Mouse (Mus musculus) frontal cortex, postnatal 10 days (tissue): ENCODE results near the gene Neurog3.

Source experiments
- DNase-seq, 2 experiments: peaks; one replicate each; pipeline ENCODE4 v3.0.0; 2022; ENCODE audit warnings: low spot score in 2 of 2, mixed read lengths in 1 of 2

Gene Neurog3

DNA sequence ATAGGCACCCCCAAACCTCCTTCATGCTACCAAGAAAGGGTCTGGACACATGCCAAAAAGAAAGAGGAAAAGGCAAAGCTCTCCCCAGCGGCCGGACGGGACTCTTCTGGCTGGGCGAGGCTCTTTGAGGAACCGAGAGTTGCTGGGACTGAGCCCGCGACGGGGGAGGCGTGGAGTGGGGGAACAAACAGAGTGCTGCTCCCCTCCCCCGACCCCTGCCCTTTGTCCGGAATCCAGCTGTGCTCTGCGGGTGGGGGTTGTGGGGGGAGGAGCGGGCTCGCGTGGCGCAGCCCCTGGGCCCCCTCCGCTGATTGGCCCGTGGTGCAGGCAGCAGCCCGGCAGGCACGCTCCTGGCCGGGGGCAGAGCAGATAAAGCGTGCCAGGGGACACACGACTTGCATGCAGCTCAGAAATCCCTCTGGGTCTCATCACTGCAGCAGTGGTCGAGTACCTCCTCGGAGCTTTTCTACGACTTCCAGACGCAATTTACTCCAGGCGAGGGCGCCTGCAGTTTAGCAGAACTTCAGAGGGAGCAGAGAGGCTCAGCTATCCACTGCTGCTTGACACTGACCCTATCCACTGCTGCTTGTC, at the start of gene Neurog3:
Gene Neurog3 (plus strand): TSS at position 400 of the 591 bp plus-strand sequence.
- DNase-seq = no peak

DNA sequence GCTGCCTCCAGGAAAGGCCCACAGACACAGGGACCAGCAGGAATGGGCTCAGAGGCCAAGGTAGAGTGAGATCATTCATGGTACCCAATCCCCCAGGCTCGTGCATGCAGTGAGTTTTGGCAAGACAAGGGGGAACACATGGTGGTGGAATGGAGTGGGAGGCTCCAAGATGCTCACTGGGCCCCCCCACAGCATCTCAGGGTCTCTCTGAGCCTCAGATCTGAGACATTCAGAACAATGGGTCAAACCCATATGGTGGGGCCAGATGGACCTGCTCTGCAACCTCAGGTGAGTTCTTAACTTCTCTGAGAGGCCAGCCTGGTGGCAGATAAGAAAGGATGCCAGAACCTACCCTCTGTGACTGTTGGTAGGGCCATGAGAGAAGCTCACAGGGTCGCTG, 46.8 kb upstream of the Neurog3 start:
- no peak for DNase-seq

DNA sequence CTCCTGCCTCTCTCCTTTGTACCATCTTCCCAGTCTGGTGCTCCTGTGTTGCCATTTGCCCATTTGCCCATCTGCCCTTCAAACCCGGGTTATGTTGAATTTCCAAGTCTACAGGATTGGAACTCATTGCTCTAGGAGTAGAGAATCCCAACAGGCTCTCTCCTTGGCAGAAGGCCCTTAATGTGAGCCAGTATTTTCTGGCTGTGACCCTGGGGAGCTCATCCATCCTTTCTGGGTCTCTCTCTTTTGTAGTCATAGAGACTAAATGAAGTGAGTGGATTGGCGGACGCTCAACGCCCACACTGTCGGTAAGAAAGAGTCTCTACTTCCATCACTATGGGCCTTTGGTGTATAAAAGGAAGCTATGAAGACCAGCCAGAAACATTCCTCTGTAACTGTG, 46.1 kb upstream of the Neurog3 start:
- DNase-seq = no peak

DNA sequence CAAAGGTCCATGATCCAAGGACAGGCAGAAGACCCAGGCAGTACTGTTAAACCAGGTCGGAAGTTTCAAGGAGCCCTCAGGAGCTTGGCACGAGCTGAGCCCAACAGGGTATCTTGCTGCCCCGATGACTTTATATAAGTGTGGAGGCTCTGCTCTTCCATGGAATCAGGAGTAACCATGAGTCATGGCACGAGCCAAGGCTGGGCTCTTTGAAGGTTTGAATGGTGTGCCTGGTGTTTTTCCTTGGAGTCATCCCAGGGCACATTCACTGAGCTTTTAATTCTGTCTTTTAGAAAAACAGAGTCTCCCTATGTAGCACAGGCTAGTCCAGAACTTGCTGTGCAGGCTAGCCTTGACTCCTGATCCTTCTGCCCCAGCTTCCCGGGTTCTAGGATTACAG, 44.5 kb upstream of the Neurog3 start:
- DNase-seq = no peak

DNA sequence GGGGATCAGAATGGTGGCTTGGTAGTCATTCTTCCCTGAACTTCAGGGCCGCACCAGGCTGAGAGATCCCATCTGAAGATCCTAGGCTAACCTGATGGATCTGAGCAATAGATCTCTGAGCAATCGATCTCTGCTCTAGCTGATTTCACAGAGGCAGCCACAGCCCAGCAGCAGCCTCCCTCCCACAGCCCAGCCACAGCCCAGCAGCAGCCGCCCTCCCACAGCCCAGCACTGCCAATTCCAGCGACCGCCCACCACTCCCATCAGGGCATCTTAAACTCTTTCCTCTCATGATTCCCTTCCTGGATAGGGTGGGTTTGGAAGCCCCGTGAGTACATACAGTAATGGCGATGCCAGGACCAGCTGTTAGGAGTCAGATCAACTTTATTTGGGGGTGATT, 43.8 kb upstream of the Neurog3 start:
- DNase-seq = no peak

DNA sequence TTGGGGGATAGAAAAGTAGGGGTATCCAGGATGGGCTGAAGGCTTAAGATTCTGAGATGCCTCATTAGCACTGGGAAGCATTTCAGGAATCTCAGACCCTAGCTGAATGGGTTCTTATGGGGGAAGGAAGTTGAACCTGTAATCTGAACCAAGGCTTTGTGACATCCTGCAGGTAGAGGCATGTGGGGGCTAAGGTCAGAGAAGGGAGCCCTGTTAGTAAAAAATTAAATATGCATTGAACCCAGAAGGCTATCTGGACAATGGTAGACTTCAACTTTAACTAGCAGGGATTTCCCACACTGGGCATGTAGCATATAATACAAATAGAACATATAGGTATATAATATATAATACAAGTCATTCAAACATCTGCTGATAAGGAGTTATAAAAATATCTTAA, 43.4 kb upstream of the Neurog3 start:
- no peak for DNase-seq

DNA sequence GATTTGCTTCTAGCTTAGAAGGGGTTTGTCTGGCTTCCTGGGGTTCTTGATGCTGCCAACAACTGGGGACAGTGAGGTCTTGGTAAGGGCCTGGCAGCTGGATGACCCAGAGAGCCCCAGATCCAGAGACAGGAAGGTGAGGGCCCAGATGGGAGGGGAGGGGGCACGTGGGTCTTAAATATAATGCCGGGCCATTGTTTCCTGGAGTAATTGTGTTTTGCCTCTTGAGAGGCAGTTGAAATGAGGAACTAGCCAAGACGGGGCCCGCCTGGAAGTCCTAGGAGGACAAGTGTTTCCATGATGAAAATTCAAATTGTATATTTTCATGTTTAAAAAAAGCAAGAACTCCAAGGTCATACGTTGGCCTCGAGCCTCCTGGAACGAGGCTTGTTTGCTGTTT, 39.0 kb upstream of the Neurog3 start:
- DNase-seq = no peak

DNA sequence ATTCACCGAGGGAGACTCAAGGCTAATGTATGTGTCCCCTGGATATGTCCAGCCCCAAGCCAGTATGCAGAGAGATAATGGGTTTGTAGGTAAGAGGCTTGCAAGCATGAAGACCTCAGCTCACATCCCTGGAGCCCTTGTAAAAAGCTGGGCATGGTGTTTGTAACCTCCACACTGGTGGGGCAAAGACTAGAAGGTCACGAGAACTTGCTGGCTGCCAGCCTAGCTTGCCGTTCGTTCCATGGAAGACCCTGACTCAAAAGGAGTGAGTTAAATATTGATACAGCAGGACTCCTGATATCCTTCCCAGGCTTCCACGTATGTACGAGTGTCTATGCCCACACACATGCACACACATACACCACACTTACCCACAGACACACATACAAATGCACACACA, 38.5 kb upstream of the Neurog3 start:
- DNase-seq = no peak

DNA sequence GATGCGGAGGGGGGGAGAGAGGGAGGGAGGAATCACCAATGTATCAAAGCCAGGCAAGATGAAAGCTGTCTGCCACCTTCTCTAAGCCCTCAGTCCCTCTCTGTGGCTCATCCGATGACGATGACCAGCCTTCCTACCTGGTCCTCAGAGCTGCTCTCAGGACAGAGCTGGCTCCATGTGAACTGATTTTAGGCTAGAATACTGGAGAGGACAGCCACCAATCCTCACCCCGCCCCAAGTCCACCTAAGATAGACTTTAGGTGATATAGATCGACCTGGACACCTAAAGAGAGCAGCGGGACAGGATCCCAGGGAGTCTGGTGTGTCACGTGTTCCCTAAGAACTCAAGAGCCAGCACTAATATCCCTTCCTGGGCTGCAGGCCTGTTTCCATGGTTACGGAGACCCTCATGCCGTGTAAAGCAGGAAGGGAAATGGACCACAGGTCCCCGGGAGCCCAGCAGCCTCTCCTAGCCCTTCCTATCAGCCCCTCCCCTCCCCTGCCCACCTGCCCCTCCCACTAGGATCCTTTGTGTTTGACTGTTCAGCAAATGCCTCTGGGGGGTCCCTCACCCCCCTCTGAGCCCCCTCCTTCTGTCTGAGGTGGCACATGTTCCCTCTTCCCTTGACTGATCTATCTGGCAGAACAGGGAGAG, 33.0 kb upstream of the Neurog3 start:
- DNase-seq = no peak

DNA sequence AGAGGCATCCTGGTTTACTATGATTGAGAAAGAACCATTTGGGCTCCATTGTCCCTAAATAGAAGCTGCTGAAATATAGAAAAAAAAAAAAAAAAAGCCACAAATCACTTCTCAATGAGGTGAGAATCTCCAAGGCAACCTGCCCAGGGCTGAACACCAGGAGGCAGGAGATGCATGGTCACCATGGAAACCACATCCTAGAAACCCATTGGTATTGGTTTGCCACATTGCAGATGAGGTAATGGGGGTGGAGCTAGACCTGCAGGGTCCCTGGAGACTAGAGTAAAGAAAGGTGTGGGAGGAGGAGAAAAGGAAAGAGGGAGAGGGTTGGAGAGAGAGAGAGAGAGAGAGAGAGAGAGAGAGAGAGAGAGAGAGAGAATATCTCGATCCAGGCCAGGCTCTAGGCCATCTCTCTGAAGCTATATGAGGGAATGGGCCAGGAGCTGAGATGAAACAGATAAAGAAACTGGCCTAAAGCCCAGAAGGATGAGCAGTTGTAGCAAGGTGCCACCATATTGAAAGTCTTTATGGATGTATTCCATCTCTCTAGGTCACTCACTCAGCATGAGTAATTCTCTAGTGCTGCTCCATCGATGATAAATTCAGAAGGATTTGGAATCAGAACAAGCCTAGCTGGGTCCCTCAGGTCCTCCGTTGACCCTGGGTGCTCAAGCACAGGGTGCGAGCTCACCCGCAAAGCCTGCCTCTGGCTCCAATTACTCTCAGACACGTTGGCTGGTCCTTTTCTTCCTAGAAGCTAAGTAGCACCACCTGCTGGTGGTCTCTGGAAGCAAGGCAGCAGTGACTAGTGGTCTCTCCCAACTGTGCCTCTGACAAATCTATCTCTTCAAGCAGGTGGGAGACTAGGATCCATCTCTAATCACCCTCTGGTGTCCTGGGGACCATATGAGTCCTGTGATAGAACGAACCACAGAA, 31.1 kb upstream of the Neurog3 start:
- peak; percentile 82 to 91 for DNase-seq

DNA sequence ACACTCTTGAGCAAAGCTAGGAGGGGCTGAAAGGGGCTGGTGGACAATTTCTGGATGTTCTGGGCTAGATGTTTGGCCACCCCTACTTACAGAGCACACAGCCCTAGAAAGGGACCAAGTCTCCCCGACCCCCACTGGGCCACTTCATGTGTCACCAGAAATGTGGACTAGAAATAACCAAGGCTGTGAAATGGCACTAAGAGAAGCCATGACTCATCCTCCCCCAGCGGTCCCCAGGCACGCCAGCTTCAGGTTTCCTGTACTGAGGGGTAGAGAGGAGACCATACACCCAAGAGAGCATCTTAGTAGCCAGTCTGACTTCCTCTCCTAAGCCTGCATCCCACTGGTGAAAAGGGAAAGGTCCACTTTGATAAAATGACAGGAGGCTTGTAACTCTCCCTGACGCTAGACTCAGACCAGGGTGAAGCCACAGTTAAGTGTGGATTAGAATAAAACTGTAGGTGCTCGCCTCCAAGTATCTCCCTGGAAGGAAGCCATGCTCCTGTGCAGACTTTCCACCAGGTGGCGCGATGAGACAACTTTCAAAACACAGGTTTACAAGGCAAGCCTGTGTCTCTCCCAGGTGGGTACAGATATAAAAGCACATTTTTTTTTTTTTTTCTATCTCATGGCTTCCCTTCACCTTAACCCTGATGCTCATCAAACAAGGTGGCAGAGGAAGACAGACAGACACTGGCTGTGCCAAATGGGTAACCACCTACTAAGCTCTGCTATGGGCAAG, 27.9 kb upstream of the Neurog3 start:
- DNase-seq = peak in 1 of 2 experiments; percentile 65

DNA sequence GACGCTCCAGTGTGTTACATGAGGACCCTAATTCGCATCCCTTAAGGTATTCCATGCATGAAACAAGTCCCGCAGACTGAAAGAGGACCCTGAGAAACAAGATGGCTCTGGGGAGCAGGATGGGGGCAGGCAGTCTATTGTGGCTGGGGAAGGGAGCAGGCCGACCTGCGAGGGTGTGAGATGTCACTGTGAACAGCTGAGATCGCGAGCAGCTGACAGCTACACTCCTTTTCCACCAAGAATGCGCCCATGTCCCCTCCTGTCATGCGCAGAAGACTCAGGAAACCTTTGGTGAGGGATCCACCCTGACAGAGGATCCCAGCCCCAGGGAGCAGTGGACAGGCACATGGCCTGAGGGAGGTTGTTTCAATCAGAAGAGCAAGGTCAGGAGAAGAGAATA, 25.8 kb upstream of the Neurog3 start:
- no peak for DNase-seq

DNA sequence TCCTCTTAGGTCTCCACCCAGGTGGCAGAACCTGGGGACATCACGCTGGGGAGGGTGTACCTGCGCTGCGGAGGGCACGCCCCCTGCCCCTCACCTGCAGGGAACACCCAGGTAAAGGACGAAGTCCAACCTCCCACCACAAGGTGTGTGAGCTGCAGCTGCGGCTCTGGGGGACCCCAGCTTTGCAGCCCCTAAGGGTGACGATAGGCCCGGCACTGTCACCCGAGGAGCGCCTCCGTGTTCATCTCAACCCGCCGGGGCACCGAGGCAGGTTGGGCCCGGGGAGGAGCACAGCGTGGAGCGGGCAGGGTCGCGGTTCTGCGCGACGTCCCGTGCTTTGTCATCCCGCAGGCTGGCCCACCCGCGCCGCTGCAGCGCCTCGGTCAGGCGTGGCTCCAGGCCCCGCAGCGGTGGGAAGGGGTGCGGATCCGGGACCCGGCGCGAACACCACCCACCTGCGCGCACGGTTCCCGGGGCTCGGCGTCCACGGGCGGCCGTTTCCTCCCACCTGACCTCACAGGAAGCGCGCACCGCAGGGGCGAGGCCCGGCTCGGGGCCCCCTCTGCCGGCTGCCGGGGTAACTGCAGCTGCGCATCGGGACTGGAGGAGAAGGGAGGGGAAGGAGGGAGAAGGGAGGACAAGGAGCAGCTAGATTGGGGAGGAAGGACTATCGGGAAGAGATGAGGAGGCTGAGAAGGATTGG, 22.2 kb upstream of the Neurog3 start:
- peak; percentile 75 to 84 for DNase-seq

DNA sequence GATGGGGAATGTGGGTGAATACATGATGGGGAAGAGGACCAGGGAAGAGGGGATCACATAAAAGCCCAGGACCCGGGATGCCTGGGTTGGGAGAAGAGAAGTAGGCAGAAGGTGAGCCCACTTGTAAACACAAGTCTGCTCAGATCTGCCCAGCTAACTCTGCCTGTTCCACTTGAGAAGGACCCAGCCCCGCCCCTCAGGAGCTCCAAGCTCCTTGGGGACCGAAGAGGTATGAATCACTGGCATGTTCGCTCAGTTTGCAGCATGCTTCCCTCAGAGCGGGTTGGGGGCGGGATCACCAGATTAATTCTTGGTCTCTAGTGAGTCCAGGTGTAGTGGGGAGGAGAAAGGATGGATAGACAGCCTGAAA, 21.7 kb upstream of the Neurog3 start:
- DNase-seq = no peak

DNA sequence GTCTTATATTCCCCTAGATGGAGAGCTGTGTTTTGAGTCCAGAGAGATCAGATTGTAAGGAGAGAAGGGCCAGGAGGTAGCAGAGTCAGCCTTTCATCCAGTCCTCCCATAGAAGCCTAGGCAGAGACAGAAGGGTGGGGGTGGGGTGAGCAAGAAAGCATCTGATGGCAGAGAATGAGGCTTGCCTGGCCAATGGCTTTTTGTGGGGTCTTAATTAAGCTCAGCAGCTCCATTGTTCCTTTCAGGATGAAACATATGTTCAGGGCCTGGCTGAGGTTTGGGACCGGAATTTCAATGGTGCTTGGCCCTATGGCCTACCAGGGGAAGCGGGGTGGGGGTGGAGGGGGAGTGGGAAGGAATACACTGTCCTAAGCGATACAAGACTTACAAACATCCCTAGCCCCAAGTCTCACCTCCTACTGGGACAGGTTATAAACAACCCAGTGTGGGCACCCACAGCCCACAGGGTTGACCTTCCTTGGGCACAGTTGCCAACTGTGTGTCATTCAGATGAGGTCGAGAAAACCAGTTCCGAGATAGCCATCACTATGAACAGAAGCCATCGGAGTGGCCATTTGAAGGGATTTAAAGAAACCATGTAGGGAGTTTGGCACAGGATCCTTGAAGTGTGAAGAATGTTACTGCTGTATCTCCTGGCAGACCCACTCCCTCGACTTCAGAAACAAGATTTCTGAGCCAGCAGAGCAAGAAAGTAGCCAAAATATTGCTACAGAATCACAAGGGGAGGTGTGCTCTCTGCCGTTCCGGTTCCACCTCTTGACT, 18.8 kb upstream of the Neurog3 start:
- no peak for DNase-seq

DNA sequence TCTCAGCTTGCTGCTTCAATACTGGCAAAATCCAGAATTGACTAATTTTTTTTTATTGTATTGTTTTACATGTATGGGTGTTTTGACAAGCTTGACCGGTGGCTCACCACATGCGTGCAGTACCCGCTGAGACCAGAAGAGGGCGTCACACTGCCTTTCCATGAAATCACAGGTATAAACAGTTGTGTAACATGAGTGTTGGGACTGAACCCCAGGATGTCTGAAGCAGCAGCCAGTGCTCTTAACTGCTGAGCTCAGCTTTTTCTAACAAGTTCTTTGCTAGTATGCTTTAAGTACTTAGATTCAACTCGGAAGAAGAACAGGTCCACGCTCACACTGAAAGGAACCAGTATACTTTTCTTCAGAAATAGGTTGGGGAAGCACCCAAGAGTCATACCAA, 5.8 kb upstream of the Neurog3 start:
- DNase-seq = no peak

DNA sequence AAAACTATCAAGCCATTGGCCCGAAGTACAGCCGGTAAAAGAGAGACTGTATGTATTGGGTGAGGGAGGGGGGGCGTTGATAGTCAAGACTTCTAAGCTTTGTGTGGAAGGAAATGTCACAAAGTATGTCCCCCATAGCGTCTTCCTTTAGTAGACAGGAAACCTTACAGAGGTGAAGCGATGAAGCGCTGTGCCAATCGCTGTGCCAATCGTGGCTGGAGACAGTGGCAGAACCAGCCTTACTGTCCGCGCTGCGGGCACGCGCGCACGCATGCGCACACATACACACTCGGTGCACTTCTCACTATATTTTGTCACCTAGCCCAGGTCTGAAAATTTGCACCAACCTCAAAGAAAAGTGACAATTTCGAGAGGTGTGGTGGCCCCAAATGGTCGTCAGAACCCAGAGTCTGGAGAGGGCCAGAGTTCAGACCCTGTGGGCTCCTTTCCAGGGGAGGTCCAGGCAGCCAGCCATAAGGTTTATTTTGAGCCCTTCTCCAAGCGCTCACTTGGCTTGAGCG, 5.1 kb upstream of the Neurog3 start:
- no peak for DNase-seq

DNA sequence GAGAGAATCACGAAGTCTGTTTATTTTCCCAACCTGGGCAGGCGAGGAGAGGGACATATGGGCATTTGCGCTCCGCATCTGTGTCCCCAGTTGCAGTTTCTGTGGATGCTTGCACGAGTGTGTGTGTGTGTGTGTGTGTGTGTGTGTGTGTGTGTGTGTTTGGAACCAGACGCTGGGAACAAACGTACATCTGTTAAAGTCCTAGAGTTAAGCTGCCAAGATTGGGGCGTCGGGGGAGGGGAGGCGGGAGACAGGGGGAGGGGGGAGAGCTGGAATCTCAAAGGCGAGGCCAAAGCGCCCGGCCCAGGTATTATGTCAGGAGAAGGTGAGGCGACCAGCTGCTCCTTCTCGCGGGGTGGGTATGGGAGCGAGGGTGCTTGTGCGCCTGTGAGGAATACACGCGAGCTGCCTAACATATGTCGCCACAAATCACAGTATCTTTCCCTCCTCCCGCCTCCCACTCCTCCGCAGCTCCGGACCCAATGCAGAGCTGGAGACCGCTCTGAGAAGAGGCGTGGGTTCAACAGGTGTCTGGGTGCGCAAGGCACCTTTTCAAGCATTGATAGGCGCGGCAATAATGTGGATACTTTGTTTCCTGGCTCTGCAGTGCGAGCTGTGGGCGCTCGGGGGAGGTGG, 4.5 kb upstream of the Neurog3 start:
- DNase-seq = no peak

DNA sequence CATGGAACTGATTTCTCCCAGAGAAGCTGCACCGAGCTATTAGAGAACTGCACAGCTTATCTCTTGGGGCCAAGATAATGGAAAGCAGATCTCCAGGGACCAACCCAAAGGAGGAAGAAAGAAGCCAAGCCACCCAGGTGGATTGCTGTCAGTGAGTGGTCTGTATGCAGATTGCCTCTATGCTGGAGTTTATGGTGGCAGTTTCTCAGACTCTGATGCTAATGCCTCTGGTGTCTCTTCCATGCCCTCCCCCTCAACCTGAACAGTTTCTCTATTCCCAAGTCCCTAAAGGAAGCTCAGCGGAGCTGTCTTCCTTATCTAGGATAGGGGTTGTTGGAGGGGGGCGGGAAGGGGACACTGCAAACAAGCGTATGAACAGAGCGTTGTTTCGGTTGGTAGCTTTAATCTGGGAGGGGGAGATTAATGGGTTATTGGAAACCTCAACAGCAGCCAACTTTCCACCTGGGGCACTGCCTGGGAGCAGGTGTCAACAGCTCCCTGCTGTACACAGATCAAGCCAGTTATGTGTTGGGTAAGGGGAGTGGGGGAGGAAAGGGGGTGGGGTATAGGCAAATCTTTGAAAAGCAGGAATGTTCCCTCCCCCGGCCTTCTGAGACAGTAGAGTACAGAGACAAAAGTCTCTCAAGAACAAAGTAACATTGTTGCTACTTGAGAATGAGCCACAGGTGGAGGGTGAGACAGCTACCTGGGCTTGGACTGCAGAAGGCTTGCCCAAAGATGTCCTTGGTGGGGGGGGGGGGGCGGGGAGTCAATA, 3.0 kb downstream of the Neurog3 start:
- no peak for DNase-seq
